Comparison of ENCODE assay signal across 13 mouse cellular contexts in the genomic region with DNA sequence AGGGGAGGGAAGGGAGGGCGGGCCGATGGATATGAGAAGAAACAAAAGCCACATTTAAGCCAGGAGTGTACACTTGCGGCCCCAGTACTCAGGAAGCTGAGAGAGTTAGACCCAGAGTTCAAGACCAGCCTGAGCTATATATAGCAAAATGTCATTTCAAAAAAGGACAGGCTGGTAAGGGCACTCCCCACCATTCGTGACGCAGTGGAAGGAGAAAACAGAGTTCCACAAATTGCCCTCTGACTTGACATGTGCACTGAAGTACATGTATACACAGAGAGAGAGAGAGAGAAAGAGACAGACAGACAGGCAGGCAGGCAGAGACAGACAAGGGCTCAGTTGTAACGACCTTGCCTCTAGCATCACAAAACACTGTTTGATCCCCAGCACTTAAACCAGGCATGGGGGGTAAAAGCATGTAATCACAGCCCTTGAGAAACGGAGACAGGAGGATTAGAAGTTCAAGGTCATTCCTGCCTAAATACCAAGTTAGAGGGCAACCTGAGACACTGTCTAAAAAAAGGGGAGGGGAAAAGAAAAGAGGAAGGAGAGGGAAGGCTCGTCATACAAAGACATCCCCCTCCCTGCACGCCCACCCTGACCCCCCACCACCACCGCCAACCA. TPM values are rescaled to one million over a fixed set of nuclear protein-coding genes. Genes with fewer than 3 reads are reported as not detected.
DNase-seq lines count a peak whose midpoint lies in the region; ATAC-seq lines count a peak whose summit lies in the region.
"Had no signal": no experiment of that assay in that cellular context is flagged by ENCODE, and none has a peak within 500 bp of the region (broad histone marks: within the 10 kb centered on the region; RNA-seq: fewer than 3 reads in every experiment).

No protein-coding gene starts in this region.

- peaks cover 26% of the 10 kb centered on the region; the same call in 1 of the 2 replicates for H3K36me3 ChIP-seq in heart, embryonic 12.5 days
- no peaks in the 10 kb centered on the region for H3K36me3 ChIP-seq in lung, embryonic 15.5 days
- peaks cover 61% of the 10 kb centered on the region for H3K36me3 ChIP-seq in embryonic facial prominence, embryonic 13.5 days

- peak overlapping the region; percentile 93 for H3K27ac ChIP-seq in heart, embryonic 12.5 days (ENCODE audit: poor library complexity, severe bottlenecking)
- H3K27ac ChIP-seq in lung, embryonic 15.5 days: peak overlapping the region; percentile 88
- H3K27ac ChIP-seq in embryonic facial prominence, embryonic 13.5 days: peak overlapping the region; percentile 73
- H3K27ac ChIP-seq: neural tube, embryonic 15.5 days had no signal

- intact Hi-C loops in heart, postnatal 25 days (cut with DNase I): no loop called here

- no peaks in the 10 kb centered on the region for H3K27me3 ChIP-seq in heart, embryonic 12.5 days (replicated peaks)
- H3K27me3 ChIP-seq in lung, embryonic 15.5 days: no peaks in the 10 kb centered on the region
- H3K27me3 ChIP-seq in embryonic facial prominence, embryonic 13.5 days: no peaks in the 10 kb centered on the region
- H3K27me3 ChIP-seq: neural tube, embryonic 15.5 days had no signal

- WGBS in heart, embryonic 12.5 days: 38% methylated on average over 10 of the region's 10 CpGs
- WGBS in lung, embryonic 15.5 days: 22% methylated on average over 10 of the region's 10 CpGs
- WGBS in embryonic facial prominence, embryonic 13.5 days: 44% methylated on average over 10 of the region's 10 CpGs

- H3K4me2 ChIP-seq in heart, embryonic 12.5 days: peak overlapping the region; percentile 33
- peak overlapping the region; percentile 28; the same call in 1 of the 2 replicates for H3K4me2 ChIP-seq in lung, embryonic 15.5 days
- H3K4me2 ChIP-seq in embryonic facial prominence, embryonic 13.5 days: peak overlapping the region; percentile 34; the same call in 1 of the 2 replicates
- H3K4me2 ChIP-seq: neural tube, embryonic 15.5 days had no signal

- DNase-seq in heart, postnatal 25 days (ENCODE audit: low spot score): no peak
- no peak for DNase-seq in lung, postnatal 25 days (ENCODE audit: low spot score)
- peak; percentile 52 for DNase-seq in thymus, postnatal 14 days
- no peak for DNase-seq in urinary bladder, postnatal 10 days (ENCODE audit: low spot score)
- no peak for DNase-seq in MN1 (ENCODE audit: low spot score)
- DNase-seq: cerebellum, adult 18-20 months; kidney, adult 8-10 months had no signal

- H3K4me1 ChIP-seq in heart, embryonic 12.5 days (replicated peaks): peaks cover 44% of the 10 kb centered on the region
- peaks cover 34% of the 10 kb centered on the region for H3K4me1 ChIP-seq in lung, embryonic 15.5 days
- peaks cover 41% of the 10 kb centered on the region for H3K4me1 ChIP-seq in embryonic facial prominence, embryonic 13.5 days

- peaks cover 7% of the 10 kb centered on the region for H3K9me3 ChIP-seq in heart, embryonic 12.5 days (replicated peaks)
- H3K9me3 ChIP-seq in lung, embryonic 15.5 days: no peaks in the 10 kb centered on the region
- H3K9me3 ChIP-seq in embryonic facial prominence, embryonic 13.5 days: no peaks in the 10 kb centered on the region; the same call in 1 of the 2 replicates
- H3K9me3 ChIP-seq: neural tube, embryonic 15.5 days had no signal

- no peak overlapping the region for H3K4me3 ChIP-seq in heart, embryonic 12.5 days
- no peak overlapping the region for H3K4me3 ChIP-seq in lung, embryonic 15.5 days
- H3K4me3 ChIP-seq in embryonic facial prominence, embryonic 13.5 days: no peak overlapping the region
- H3K4me3 ChIP-seq: erythroblast, embryonic 14.5 days; megakaryocyte, embryonic 14.5 days; neural tube, embryonic 15.5 days had no signal

- ATAC-seq in heart, embryonic 12.5 days (ENCODE audit: insufficient number of reproducible peaks, low FRiP score): peak; percentile 6; the same call in 1 of the 2 replicates
- no peak for ATAC-seq in lung, embryonic 15.5 days (ENCODE audit: borderline replicate concordance, extremely low read depth, low FRiP score, low TSS enrichment)
- no peak for ATAC-seq in embryonic facial prominence, embryonic 13.5 days (ENCODE audit: insufficient number of reproducible peaks, insufficient read depth, low FRiP score, low TSS enrichment, low read depth)

- peak overlapping the region; percentile 4 for H3K9ac ChIP-seq in heart, embryonic 12.5 days
- H3K9ac ChIP-seq in lung, embryonic 15.5 days: no peak overlapping the region
- peak overlapping the region; percentile 27; the same call in 1 of the 2 replicates for H3K9ac ChIP-seq in embryonic facial prominence, embryonic 13.5 days
- H3K9ac ChIP-seq: neural tube, embryonic 15.5 days had no signal

RNA-seq across cellular contexts. Expression of a gene that starts 11.2 kb away (rescaled TPM):
- 64.8 and 72.8 TPM in 2 replicates for polyA plus RNA-seq in heart, embryonic 12.5 days (2016; fragmentation: Nextera tagmentation; extraction: Ambion mirVana)
- total RNA-seq in heart, postnatal 25 days (2021): 10 to 100 TPM; 18.2 to 26.3 TPM
- polyA plus RNA-seq in lung, embryonic 15.5 days (2015; fragmentation: Nextera tagmentation; extraction: Ambion mirVana): 75.2 and 78.0 TPM in 2 replicates
- 130 TPM in 2 replicates for polyA plus RNA-seq in embryonic facial prominence, embryonic 13.5 days (2015; fragmentation: Nextera tagmentation; extraction: Ambion mirVana)
